Mouse (Mus musculus) liver, embryonic 16.5 days (tissue): ENCODE results near the gene Apoc1. TPM values are rescaled to one million over a fixed set of nuclear protein-coding genes. Genes with fewer than 3 reads are reported as not detected.

ENCODE experiments used
- ATAC-seq: fragments of 200-750 bp; cut with Nextera tagmentation; 2 replicates; pipeline ENCODE4 v1.8.0; 2017; ENCODE audit warnings: low read depth, mild to moderate bottlenecking, moderate number of reproducible peaks, moderate library complexity
- H3K27ac ChIP-seq: fragments of 300-500 bp; sonication (generic); 2 replicates; pipeline ENCODE4 v1.5.1; 2014; ENCODE audit warnings: mild to moderate bottlenecking, low read length
- H3K27me3 ChIP-seq: fragments of 300-500 bp; sonication (generic); 2 replicates; pipeline ENCODE4 v1.6.1; 2014; ENCODE audit warnings: low read depth, low read length, mixed read lengths; ENCODE audit not compliant: control insufficient read depth, insufficient read depth
- H3K36me3 ChIP-seq: fragments of 300-500 bp; sonication (generic); 2 replicates; pipeline ENCODE4 v1.6.1; 2014; ENCODE audit warnings: mild to moderate bottlenecking; ENCODE audit not compliant: control insufficient read depth, insufficient read depth
- H3K4me1 ChIP-seq: fragments of 300-500 bp; sonication (generic); 2 replicates; pipeline ENCODE4 v1.6.1; 2014; ENCODE audit warnings: low read depth, low read length, mixed read lengths; ENCODE audit not compliant: control insufficient read depth
- H3K4me2 ChIP-seq: fragments of 300-500 bp; sonication (generic); 2 replicates; pipeline ENCODE4 v1.6.1; 2014; ENCODE audit warnings: low read depth, low read length, mixed read lengths
- H3K4me3 ChIP-seq: fragments of 300-500 bp; sonication (generic); 2 replicates; pipeline ENCODE4 v1.5.1; 2014; ENCODE audit warnings: low read depth, mild to moderate bottlenecking, low read length
- H3K9ac ChIP-seq: fragments of 300-500 bp; sonication (generic); 2 replicates; pipeline ENCODE4 v1.6.1; 2014; ENCODE audit warnings: low read depth, low read length
- H3K9me3 ChIP-seq: fragments of 300-500 bp; sonication (generic); replicated peaks from 2 replicates; pipeline ENCODE4 v1.6.1; 2016; ENCODE audit warnings: low read length; ENCODE audit not compliant: control insufficient read depth
- WGBS: fragments of 180-500 bp; shearing (Covaris S2); extraction: QIAGEN DNeasy Blood & Tissue Kit; methylation state at CpG from one replicate; pipeline ENCODE4 v1.1.7; 2014; ENCODE audit not compliant: insufficient replicate concordance; 5-methylcytosine and 5-hydroxymethylcytosine counted together
- polyA plus RNA-seq: library from polyadenylated mRNA; unstranded; fragments of >200 nt; fragmentation: Nextera tagmentation; extraction: Ambion mirVana; gene quantifications from 2 replicates; pipeline ENCODE4 v1.2.1, GENCODE M21; 2015

Gene Apoc1
- polyA plus RNA-seq, 1 experiment from 2014 or later: 984 TPM

DNA sequence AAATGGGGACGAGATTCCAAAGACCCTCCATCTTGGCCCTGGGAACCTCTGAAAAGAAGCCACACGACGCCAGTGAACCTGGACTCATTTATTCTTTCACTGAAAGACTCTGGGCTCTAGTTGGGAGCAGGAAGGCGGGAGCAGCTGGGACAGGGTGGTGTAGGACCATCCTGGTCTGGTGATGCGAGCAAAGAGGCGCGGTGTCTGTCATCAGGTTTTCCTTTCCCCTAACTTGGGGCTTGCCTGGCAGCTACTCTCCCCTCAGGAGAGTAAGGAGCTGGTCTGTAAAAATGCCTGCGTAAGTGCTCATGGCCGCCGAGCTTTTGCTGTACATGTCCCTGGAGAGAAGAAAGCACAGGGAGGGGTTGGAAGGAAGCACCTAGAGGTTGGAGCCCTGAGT lies 20.9 kb downstream of the Apoc1 start:
- WGBS: 69% methylated on average over 10 of the region's 10 CpGs
- no peak for ATAC-seq
- Histone ChIP-seq H3K36me3 (no peaks in the 10 kb centered on the region), H3K27me3 (no peaks in the 10 kb centered on the region), H3K4me2 (no peak overlapping the region), H3K9ac (no peak overlapping the region), H3K4me3 (no peak overlapping the region), H3K9me3 (no peaks in the 10 kb centered on the region), H3K4me1 (peaks cover 9% of the 10 kb centered on the region), H3K27ac (no peak overlapping the region)

GRCm38 (mm10) chr7:19668947-19669721 lies 23.3 kb downstream of the Apoc1 start:
- peak; percentile 42 for ATAC-seq
- WGBS: 4% methylated on average over 10 of the region's 10 CpGs
- no peaks in the 10 kb centered on the region for H3K27me3 ChIP-seq
- no peak overlapping the region for H3K4me3 ChIP-seq
- H3K9ac ChIP-seq: peak overlapping the region; percentile 39; the same call in 1 of the 2 replicates
- H3K4me2 ChIP-seq: peak overlapping the region; percentile 42
- no peaks in the 10 kb centered on the region for H3K36me3 ChIP-seq
- H3K27ac ChIP-seq: peak overlapping the region; percentile 88
- H3K4me1 ChIP-seq: peaks cover 18% of the 10 kb centered on the region
- no peaks in the 10 kb centered on the region for H3K9me3 ChIP-seq

DNA sequence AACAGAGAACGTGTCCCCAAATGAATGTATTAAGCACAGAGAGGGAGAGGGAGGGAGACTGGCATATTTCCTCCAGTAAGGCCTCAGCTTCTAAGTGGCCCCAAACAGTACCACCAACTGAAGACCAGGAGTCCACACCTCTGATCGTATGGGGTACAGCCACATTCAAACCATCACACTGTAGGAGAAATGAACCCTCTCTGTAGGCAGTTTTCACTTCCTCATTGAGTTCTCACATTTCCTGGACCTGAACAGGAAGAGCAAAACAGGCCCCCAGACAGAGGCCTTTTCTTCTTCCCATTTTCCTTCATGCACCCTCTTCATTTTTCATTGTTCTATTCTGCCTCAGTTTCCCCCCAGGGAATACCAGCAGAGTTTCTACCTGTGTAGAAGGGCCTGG lies 25.0 kb downstream of the Apoc1 start:
- H3K9me3 ChIP-seq: no peaks in the 10 kb centered on the region
- peaks cover 31% of the 10 kb centered on the region for H3K4me1 ChIP-seq
- H3K27ac ChIP-seq: peak overlapping the region; percentile 25
- H3K4me3 ChIP-seq: no peak overlapping the region
- no peak overlapping the region for H3K4me2 ChIP-seq
- no peak overlapping the region for H3K9ac ChIP-seq
- H3K27me3 ChIP-seq: no peaks in the 10 kb centered on the region
- no peaks in the 10 kb centered on the region for H3K36me3 ChIP-seq
- no peak for ATAC-seq
- 45% methylated on average over 2 of the region's 2 CpGs for WGBS

DNA sequence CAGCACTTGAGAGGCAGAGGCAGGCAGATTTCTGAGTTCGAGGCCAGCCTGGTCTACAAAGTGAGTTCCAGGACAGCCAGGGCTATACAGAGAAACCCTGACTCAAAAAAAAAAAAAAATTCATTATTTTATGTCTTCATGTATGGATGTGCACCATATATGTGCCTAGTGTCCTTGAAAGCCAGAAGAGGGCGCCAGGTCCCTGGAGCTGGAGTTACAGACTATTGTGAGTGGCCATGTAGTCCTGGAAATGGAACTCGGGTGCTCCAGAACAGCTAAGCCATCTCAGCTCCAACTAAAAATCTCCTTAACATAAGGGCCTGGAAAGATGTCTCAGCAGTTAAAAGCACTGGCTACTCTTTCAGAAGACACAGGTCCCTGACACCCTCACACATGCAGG lies 25.7 kb downstream of the Apoc1 start:
- Histone ChIP-seq H3K4me3 (no peak overlapping the region), H3K36me3 (0 out of 2 replicates have a peak, but pooled peaks cover 2% of the 10 kb centered on the region), H3K4me1 (peaks cover 31% of the 10 kb centered on the region), H3K9ac (no peak overlapping the region), H3K4me2 (no peak overlapping the region), H3K27me3 (no peaks in the 10 kb centered on the region), H3K9me3 (no peaks in the 10 kb centered on the region), H3K27ac (peak overlapping the region; percentile 25)
- ATAC-seq: no peak
- 68% methylated on average over 3 of the region's 3 CpGs for WGBS

DNA sequence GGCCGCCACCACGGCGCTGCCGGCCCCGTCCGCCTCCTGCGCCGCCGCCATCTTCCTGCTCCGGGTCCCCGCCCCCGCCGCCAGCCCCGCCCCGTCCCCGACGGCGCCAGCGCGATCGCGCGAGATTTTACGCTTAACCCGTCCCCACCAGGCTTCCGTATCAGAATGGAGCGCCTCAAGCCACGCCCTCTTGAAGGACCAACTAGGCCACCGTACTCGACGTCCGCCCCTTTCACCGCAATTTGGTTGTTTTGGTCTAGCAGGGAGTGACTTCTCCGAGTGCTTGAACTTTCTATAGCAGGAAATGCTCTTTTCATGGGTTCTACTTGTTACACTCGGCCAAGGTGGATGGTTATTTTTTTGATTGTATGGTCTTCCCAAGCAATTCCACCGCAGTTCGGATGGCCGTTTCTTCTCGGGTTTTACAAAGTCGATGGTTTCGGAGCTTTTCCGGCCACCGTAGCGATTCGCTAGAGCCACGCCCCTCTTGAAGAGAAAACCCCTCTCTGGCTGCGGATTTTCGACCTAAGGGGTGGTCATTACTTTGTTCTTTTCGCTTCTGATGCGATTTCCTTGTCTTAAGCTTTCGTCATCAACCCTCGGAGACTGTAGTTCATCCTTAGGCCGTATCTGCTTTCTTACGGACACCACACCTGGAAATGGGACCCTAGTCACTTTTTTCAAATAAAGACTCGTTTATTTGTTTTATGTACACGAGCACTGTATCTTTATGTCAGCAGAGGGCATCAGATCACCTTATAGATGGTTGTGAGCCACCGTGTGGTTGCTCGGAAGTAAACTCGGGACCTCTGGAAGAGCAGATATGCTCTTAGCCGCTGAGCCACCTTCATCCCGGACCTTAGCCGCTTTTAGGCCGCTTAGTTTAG lies 27.3 kb downstream of the Apoc1 start, which contains the start of gene Clptm1:
Gene Clptm1, minus strand, starts transcription at position 79 of the 887 bp plus-strand sequence.
- Histone ChIP-seq H3K27me3 (no peaks in the 10 kb centered on the region), H3K27ac (peak within 1 kb of the TSS; percentile 95), H3K4me1 (peaks cover 31% of the 10 kb centered on the region), H3K4me2 (peak within 1 kb of the TSS; percentile 87), H3K36me3 (0 out of 2 replicates have a peak, but pooled peaks cover 2% of the 10 kb centered on the region), H3K9me3 (no peaks in the 10 kb centered on the region), H3K9ac (peak within 1 kb of the TSS; percentile 97), H3K4me3 (peak within 1 kb of the TSS; percentile 98)
- WGBS: under 1% methylated on average over 53 of the region's 63 CpGs
- ATAC-seq: peak; percentile 89

DNA sequence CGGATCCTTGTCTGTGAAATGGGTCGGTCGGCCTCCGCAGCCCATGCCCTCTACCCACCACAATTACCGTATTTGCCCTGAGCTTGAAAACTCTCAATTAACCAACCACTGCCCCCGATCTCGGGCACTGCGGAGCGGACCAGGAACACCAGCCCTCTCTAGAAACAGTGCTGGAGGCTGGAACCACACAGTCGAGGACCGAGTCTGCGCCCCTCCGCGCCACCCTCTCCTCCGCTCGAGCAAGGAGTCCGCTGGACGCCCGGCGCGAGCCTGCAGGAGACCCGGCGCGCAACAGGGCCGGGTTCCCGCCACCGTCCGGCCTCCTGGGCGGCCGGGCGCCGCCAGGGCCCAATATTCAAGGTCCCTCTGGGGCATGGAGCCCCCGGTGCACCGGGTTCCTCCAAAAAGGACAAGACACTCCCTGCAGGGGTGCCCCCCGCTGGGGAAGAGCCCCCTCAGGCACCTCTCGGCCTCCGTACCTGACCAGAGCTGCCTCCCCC lies 28.0 kb downstream of the Apoc1 start:
- Histone ChIP-seq H3K9me3 (no peaks in the 10 kb centered on the region), H3K4me2 (peak overlapping the region; percentile 87), H3K36me3 (0 out of 2 replicates have a peak, but pooled peaks cover 2% of the 10 kb centered on the region), H3K27me3 (no peaks in the 10 kb centered on the region), H3K4me3 (peak overlapping the region; percentile 98), H3K9ac (peak overlapping the region; percentile 97), H3K27ac (peak overlapping the region; percentile 71), H3K4me1 (peaks cover 31% of the 10 kb centered on the region)
- 0% methylated on average over 37 of the region's 37 CpGs for WGBS
- peak; percentile 46 for ATAC-seq

GRCm38 (mm10) chr7:19663940-19664339 lies 28.5 kb downstream of the Apoc1 start:
- H3K9ac ChIP-seq: peak overlapping the region; percentile 97
- peaks cover 25% of the 10 kb centered on the region for H3K4me1 ChIP-seq
- peak overlapping the region; percentile 98 for H3K4me3 ChIP-seq
- 0 out of 2 replicates have a peak, but pooled peaks cover 2% of the 10 kb centered on the region for H3K36me3 ChIP-seq
- H3K27me3 ChIP-seq: no peaks in the 10 kb centered on the region
- ATAC-seq: no peak
- WGBS: 13% methylated on average over 8 of the region's 8 CpGs
- 0 out of 2 replicates have a peak overlapping the region, but pooled peaks have one; percentile 71 for H3K27ac ChIP-seq
- no peaks in the 10 kb centered on the region for H3K9me3 ChIP-seq
- peak overlapping the region; percentile 87 for H3K4me2 ChIP-seq

DNA sequence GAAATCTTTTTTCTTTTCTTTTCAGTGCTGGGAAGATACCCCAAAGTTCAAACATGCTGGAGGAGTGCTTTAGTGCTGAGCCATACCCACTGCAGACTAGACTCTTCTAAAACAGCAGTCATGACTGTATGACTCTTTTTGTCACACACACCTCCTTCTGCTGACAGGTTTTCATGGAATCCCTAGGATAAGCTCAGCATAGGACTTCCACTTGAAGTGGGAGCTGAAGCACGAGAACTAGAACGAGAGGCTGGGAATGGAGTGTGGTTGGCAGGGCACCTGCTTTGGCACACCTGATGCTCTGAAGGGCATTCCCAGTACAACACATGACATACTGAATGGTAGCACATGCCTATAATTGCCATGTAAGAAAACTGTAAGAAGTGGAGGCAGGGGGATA lies 39.8 kb downstream of the Apoc1 start:
- no peak overlapping the region for H3K4me3 ChIP-seq
- ATAC-seq: no peak
- peaks cover 10% of the 10 kb centered on the region for H3K4me1 ChIP-seq
- peaks cover 20% of the 10 kb centered on the region for H3K36me3 ChIP-seq
- H3K9ac ChIP-seq: no peak overlapping the region
- 93% methylated on average over 2 of the region's 2 CpGs for WGBS
- no peaks in the 10 kb centered on the region for H3K9me3 ChIP-seq
- no peak overlapping the region for H3K4me2 ChIP-seq
- no peaks in the 10 kb centered on the region for H3K27me3 ChIP-seq
- H3K27ac ChIP-seq: no peak overlapping the region
